Mouse (Mus musculus) hematopoietic stem cell, adult 5-6 weeks (primary cell): ENCODE results near the gene Cdc26. TPM values are rescaled to one million over a fixed set of nuclear protein-coding genes. Genes with fewer than 3 reads are reported as not detected.

Experiments
- ATAC-seq, 2 experiments: fragments of 125-278 bp in 1 of 2; replicated peaks in 1 of 2; 2 replicates each; pipeline ENCODE4 v1.8.0; 2016 to 2017; ENCODE audit warnings: inconsistent platforms in 2 of 2, mild to moderate bottlenecking in 2 of 2, moderate number of reproducible peaks in 2 of 2, low read depth in 1 of 2, moderate TSS enrichment in 1 of 2; ENCODE audit not compliant: low FRiP score in 2 of 2, poor library complexity in 2 of 2, severe bottlenecking in 2 of 2, insufficient read depth in 1 of 2, low TSS enrichment in 1 of 2
- total RNA-seq: library from RNA; stranded (forward); fragments of 172-1452, 232-1000 nt; gene quantifications from 2 replicates; pipeline ENCODE4 v1.2.3, GENCODE M21; 2017

Cdc26 gene
- total RNA-seq, 1 experiment from 2014 or later = 205 TPM

DNA sequence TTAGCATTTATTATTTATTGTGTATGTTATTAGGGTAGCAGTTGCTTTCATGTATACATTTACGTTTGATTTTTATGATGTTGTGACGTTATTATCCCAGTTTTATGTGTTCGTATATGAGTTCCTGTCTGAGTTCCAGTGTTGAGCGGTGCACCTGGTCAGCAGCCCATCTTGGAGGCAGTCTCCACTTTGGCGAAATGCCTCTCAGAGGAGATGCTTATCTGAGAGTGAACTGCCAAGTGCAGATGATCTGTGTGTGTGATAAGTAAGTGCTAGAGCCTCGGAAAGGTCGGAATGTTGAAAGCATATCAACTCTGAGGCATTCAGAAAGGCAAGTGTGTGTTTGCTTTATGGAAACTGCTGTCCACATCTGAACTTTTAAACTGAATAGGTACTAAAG, 34.8 kb downstream of the Cdc26 start:
- no peak for ATAC-seq

- 0 out of 4 replicates have a peak, but pooled peaks of 1 of the 2 experiments have one; percentile 10 for ATAC-seq
These were observed 35.5 kb downstream of the Cdc26 start for GRCm38 (mm10) chr4:62372818-62373520.

GRCm38 (mm10) chr4:62372410-62372809, 36.0 kb downstream of the Cdc26 start:
- ATAC-seq = no peak

GRCm38 (mm10) chr4:62369091-62369490, 39.4 kb downstream of the Cdc26 start:
- ATAC-seq = no peak

GRCm38 (mm10) chr4:62367586-62367985, 40.9 kb downstream of the Cdc26 start:
- peak; percentile 69 to 90 for ATAC-seq

GRCm38 (mm10) chr4:62366291-62366690, 42.2 kb downstream of the Cdc26 start:
- ATAC-seq = no peak

DNA sequence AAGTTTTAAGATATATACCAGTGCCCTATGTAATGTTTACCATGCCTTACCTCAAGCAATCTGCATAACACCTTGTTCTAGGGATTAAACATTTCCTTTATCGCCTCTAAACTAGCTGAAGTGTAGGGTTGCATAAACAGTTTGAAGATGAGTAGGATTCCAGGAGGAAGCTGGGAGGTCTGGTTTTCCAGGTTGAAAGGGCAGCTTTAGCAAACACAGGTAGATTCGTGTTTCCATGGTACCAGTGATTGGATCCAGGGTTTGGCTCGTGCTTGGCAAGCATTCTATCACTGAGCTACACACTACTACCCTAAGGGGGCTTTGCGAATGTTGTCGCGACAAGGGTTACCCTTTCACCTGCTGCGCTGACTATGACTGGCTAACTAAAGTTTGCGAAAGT, 44.1 kb downstream of the Cdc26 start:
- ATAC-seq = no peak

- no peak for ATAC-seq
These were observed 46.0 kb downstream of the Cdc26 start for GRCm38 (mm10) chr4:62362437-62362836.

GRCm38 (mm10) chr4:62361997-62362396, 46.4 kb downstream of the Cdc26 start:
- no peak for ATAC-seq

- ATAC-seq = no peak
These were observed 46.9 kb downstream of the Cdc26 start for GRCm38 (mm10) chr4:62361571-62361970.

- ATAC-seq = no peak
These were observed 47.5 kb downstream of the Cdc26 start for GRCm38 (mm10) chr4:62360805-62361455.

DNA sequence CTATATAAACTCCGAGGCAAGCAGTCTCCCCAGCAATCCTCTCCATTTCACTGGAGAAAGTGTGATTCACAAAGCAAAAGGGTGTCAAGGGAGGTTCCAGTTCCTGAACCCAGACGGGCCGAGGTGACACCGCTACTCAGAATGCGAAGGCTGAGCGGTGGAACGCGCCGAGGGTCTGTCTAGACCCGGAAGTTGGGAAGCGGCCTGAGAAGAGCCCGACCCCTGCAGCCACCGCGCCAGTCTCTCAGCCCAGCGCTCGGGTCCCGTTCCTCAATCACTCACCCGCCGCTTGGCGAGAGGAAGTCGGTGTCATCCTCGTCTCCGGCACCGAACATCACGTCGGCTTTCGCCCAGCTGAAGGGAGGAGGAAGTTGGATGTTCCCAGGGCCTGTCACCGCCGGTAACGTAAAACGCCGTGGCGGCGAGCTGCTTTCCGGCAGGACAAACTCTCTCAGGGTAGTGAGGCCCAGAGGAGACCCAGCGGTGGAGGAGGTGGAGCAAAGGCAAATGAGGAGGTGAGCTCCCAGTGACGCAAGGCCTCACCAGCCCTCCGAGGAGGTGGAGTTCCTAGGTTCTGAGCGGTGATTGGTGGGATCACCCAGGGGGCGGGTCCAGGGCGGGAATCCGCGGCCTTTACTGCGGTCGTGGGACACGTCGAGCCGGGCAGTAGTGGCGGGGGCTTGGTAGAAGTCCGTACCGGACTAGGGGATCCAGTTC, 48.2 kb downstream of the Cdc26 start, which contains the start of the genes Fkbp15 and Slc31a1:
Gene Fkbp15, minus strand, starts transcription at position 461 of the 717 bp plus-strand sequence.
Gene Slc31a1, plus strand, starts transcription at position 640 of the 717 bp plus-strand sequence.
- ATAC-seq = peak; percentile 97 to 98

DNA sequence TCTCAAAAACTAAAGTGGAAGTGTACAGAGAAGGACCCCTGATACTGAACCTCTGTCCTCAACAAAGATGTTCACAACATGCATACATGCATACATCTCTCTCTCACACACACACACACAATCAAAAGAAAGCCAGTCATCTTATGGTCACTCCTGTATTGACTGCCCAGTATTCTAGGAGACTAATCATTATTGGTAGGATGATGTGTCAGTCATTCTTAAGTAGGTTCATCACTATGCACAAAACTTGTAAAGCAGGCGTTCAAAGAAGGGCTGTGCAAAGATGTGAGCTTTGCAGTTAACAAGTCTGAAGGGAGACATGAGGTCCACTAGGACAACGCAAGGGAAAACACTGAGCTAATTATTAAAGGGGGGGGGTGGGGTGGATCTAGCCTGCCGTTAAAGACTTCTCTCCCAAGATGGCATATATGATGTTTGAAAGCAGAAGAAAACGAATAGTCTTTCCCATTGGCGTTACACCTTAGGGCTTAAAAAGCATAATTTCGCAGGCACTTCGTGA, 49.1 kb downstream of the Cdc26 start:
- ATAC-seq = no peak

- peak; percentile 19 to 43 for ATAC-seq
These were observed 50.8 kb downstream of the Cdc26 start for GRCm38 (mm10) chr4:62357631-62358148.

GRCm38 (mm10) chr4:62349371-62349770, 59.1 kb downstream of the Cdc26 start:
- ATAC-seq = no peak; a peak in 1 of 4 replicates

DNA sequence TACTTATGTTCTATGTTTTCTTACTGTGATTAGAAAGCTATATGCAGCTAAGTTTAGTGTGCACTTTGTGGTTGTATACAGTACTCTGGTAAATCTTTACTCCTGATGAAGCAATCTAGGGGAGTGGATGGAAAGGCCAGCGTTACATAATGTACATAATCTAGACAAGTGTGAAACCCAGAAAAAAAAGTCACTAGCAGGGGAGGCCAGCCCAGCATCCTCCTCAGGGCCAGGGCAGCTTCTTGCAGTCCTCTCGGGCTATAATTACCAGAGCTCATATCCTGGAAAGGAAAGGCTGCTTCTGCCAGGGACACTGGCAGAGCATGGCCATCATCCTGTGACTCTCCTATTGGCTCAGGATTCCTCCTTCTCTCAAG, 60.1 kb downstream of the Cdc26 start:
- no peak for ATAC-seq

- no peak for ATAC-seq
These were observed 60.7 kb downstream of the Cdc26 start for GRCm38 (mm10) chr4:62347605-62348328.
